Mouse (Mus musculus) embryonic fibroblast, embryonic 13.5 days (primary cell): ENCODE measurements around the gene Gm8879. TPM values are rescaled to one million over a fixed set of nuclear protein-coding genes. Genes with fewer than 3 reads are reported as not detected.
"Not testable (repeated sequence)": the region's sequence is repeated elsewhere in the genome, so short reads cannot be mapped to it uniquely, and the experiment has no call there.

ENCODE experiments used
- H3K27ac ChIP-seq: 2 replicates; pipeline ENCODE4 v1.5.1; 2012; ENCODE audit warnings: low read length, control low read depth, inconsistent platforms; ENCODE audit not compliant: insufficient read depth
- H3K4me1 ChIP-seq: 2 replicates; pipeline ENCODE4 v1.6.1; 2011; ENCODE audit warnings: low read length; ENCODE audit not compliant: control insufficient read depth, insufficient read depth
- H3K4me3 ChIP-seq: 2 replicates; pipeline ENCODE4 v1.5.1; 2011; ENCODE audit warnings: mild to moderate bottlenecking, control low read depth, low read length; ENCODE audit not compliant: insufficient read depth
- polyA plus RNA-seq: library from polyadenylated mRNA; stranded (reverse); fragments of >200 nt; gene quantifications from 2 replicates; pipeline ENCODE4 v1.2.4, GENCODE M21; 2011; ENCODE audit warnings: low read depth; ENCODE audit not compliant: missing spikeins, insufficient read length

Gene Gm8879
- polyA plus RNA-seq: not detected in 2 replicates

DNA sequence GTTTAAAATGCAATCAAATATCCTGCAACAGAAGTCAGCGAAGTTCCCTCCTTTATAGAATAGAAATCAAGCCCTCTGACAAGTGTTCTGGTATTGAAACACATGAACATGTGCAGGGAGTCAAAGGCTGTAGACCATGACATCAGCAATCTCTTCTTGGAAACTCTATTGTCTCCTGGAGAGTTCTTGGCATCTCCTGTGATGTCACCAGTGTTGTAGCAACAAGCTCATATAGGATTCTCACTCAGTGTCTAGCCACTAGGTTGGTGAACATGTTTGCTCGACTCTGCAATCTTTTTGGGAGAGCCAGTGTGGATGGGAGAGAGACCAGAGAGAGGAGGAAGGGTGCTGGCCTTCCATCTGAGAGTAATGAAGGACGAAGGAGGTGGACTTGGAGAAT lies at the start of gene Gm8879:
Gm8879 (plus strand) TSS at position 301 of the 400 bp plus-strand sequence.
- H3K27ac ChIP-seq, H3K4me1 ChIP-seq, H3K4me3 ChIP-seq: not testable (repeated sequence)

- H3K4me1 ChIP-seq, H3K4me3 ChIP-seq, H3K27ac ChIP-seq: not testable (repeated sequence)
Observed at GRCm38 (mm10) chr5:11138031-11138430, 10.6 kb downstream of the Gm8879 start.

Other genes starting within 250 kb of the Gm8879 start
- not detected in 2 replicates for gene Gm8871, start 179.8 kb upstream of the Gm8879 start, polyA plus RNA-seq
- not detected in 2 replicates for gene Gm8857, start 179.8 kb upstream of the Gm8879 start, polyA plus RNA-seq
- gene Gm5861, start 55.4 kb downstream of the Gm8879 start, polyA plus RNA-seq: not detected in 2 replicates
- not detected in 2 replicates for gene Gm8890, start 128.4 kb downstream of the Gm8879 start, polyA plus RNA-seq
- not detected in 2 replicates for gene Speer1, start 213.9 kb downstream of the Gm8879 start, polyA plus RNA-seq